Mouse (Mus musculus) neural tube, postnatal 0 days (tissue): ENCODE results near the gene H2al1d. TPM values are rescaled to one million over a fixed set of nuclear protein-coding genes. Genes with fewer than 3 reads are reported as not detected.

Source experiments
- polyA plus RNA-seq: library from polyadenylated mRNA; unstranded; fragments of >200 nt; fragmentation: Nextera tagmentation; extraction: Ambion mirVana; gene quantifications from 2 replicates; pipeline ENCODE4 v1.2.1, GENCODE M21; 2015

Gene H2al1d
- not detected in 2 replicates for polyA plus RNA-seq

GRCm38 (mm10) chrX:11308524-11308923 lies at the start of gene H2al1d:
Gene H2al1d, plus strand, starts transcription at chrX:11308824.

GRCm38 (mm10) chrX:11298957-11299356 lies 9.7 kb upstream of the H2al1d start, which contains the start of gene H2al1a:
Gene H2al1a, plus strand, starts transcription at chrX:11299257.

GRCm38 (mm10) chrX:11302132-11302531 lies 6.5 kb upstream of the H2al1d start, which contains the start of gene H2al1b:
Gene H2al1b, plus strand, starts transcription at chrX:11302432.

GRCm38 (mm10) chrX:11305355-11305754 lies 3.3 kb upstream of the H2al1d start, which contains the start of gene H2al1c:
Gene H2al1c, plus strand, starts transcription at chrX:11305655.

GRCm38 (mm10) chrX:11311634-11312033 lies 3.0 kb downstream of the H2al1d start, which contains the start of gene H2al1e:
Gene H2al1e, plus strand, starts transcription at chrX:11311934.

GRCm38 (mm10) chrX:11314858-11315257 lies 6.2 kb downstream of the H2al1d start, which contains the start of gene H2al1f:
Gene H2al1f, plus strand, starts transcription at chrX:11315158.

GRCm38 (mm10) chrX:11317956-11318355 lies 9.3 kb downstream of the H2al1d start, which contains the start of gene H2al1g:
Gene H2al1g, plus strand, starts transcription at chrX:11318256.

GRCm38 (mm10) chrX:11321192-11321591 lies 12.6 kb downstream of the H2al1d start, which contains the start of gene H2al1h:
Gene H2al1h, plus strand, starts transcription at chrX:11321492.

GRCm38 (mm10) chrX:11324359-11324758 lies 15.7 kb downstream of the H2al1d start, which contains the start of gene H2al1i:
Gene H2al1i, plus strand, starts transcription at chrX:11324659.

GRCm38 (mm10) chrX:11327522-11327921 lies 18.9 kb downstream of the H2al1d start, which contains the start of gene H2al1j:
Gene H2al1j, plus strand, starts transcription at chrX:11327822.

Other genes with a start within 250 kb of the H2al1d start
- not detected in 2 replicates for gene H2al1a, start 9.6 kb upstream of the H2al1d start, polyA plus RNA-seq
- not detected in 2 replicates for gene H2al1b, start 6.4 kb upstream of the H2al1d start, polyA plus RNA-seq
- gene H2al1c, start 3.2 kb upstream of the H2al1d start, polyA plus RNA-seq, result not detected in 2 replicates
- gene H2al1e, start 3.1 kb downstream of the H2al1d start, polyA plus RNA-seq, result not detected in 2 replicates
- gene H2al1f, start 6.3 kb downstream of the H2al1d start, polyA plus RNA-seq, result not detected in 2 replicates
- gene H2al1g, start 9.4 kb downstream of the H2al1d start, polyA plus RNA-seq, result not detected in 2 replicates
- not detected in 2 replicates for gene H2al1h, start 12.7 kb downstream of the H2al1d start, polyA plus RNA-seq
- gene H2al1i, start 15.8 kb downstream of the H2al1d start, polyA plus RNA-seq, result not detected in 2 replicates
- not detected in 2 replicates for gene H2al1j, start 19.0 kb downstream of the H2al1d start, polyA plus RNA-seq